Mouse (Mus musculus) midbrain, embryonic 16.5 days (tissue): ENCODE measurements around the gene Wdsub1. TPM values are rescaled to one million over a fixed set of nuclear protein-coding genes. Genes with fewer than 3 reads are reported as not detected.
"Not testable (repeated sequence)": the region's sequence is repeated elsewhere in the genome, so short reads cannot be mapped to it uniquely, and the experiment has no call there.

Experiments
- ATAC-seq: fragments of 200-750 bp; cut with Nextera tagmentation; 2 replicates; pipeline ENCODE4 v1.8.0; 2017; ENCODE audit warnings: moderate TSS enrichment
- H3K27ac ChIP-seq: fragments of 300-500 bp; sonication (generic); 2 replicates; pipeline ENCODE4 v1.5.1; 2014; ENCODE audit warnings: mild to moderate bottlenecking, low read length, mixed read lengths
- H3K27me3 ChIP-seq: fragments of 300-500 bp; sonication (generic); 2 replicates; pipeline ENCODE4 v1.6.1; 2014; ENCODE audit warnings: low read depth, low read length, mixed read lengths; ENCODE audit not compliant: control insufficient read depth, insufficient read depth
- H3K36me3 ChIP-seq: fragments of 300-500 bp; sonication (generic); 2 replicates; pipeline ENCODE4 v1.6.1; 2014; ENCODE audit warnings: mild to moderate bottlenecking, low read length, moderate library complexity, mixed read lengths; ENCODE audit not compliant: control insufficient read depth, insufficient read depth
- H3K4me1 ChIP-seq: fragments of 300-500 bp; sonication (generic); 2 replicates; pipeline ENCODE4 v1.6.1; 2014; ENCODE audit warnings: mild to moderate bottlenecking, low read length, mixed read lengths; ENCODE audit not compliant: control insufficient read depth, insufficient read depth
- H3K4me2 ChIP-seq: fragments of 300-500 bp; sonication (generic); 2 replicates; pipeline ENCODE4 v1.6.1; 2014; ENCODE audit warnings: mild to moderate bottlenecking, low read length, mixed read lengths
- H3K4me3 ChIP-seq: fragments of 300-500 bp; sonication (generic); 2 replicates; pipeline ENCODE4 v1.5.1; 2014; ENCODE audit warnings: low read depth, mild to moderate bottlenecking, low read length, moderate library complexity, mixed read lengths
- H3K9ac ChIP-seq: fragments of 300-500 bp; sonication (generic); 2 replicates; pipeline ENCODE4 v1.6.1; 2014; ENCODE audit warnings: low read depth, low read length, mixed read lengths
- H3K9me3 ChIP-seq: fragments of 300-500 bp; sonication (generic); replicated peaks from 2 replicates; pipeline ENCODE4 v1.6.1; 2014; ENCODE audit warnings: mild to moderate bottlenecking, low read length, mixed read lengths; ENCODE audit not compliant: control insufficient read depth, poor library complexity, severe bottlenecking
- WGBS: fragments of 180-500 bp; shearing (Covaris S2); extraction: QIAGEN DNeasy Blood & Tissue Kit; methylation state at CpG from one replicate; pipeline ENCODE4 v1.1.7; 2014; 5-methylcytosine and 5-hydroxymethylcytosine counted together
- polyA plus RNA-seq: library from polyadenylated mRNA; unstranded; fragments of >200 nt; fragmentation: Nextera tagmentation; extraction: Ambion mirVana; gene quantifications from 2 replicates; pipeline ENCODE4 v1.2.1, GENCODE M21; 2015

Wdsub1 gene
- polyA plus RNA-seq, 1 experiment from 2014 or later = 21.2 TPM

- no peaks in the 10 kb centered on the region for H3K36me3 ChIP-seq
- no peak overlapping the region for H3K4me3 ChIP-seq
- H3K9ac ChIP-seq = no peak overlapping the region
- no peak overlapping the region for H3K27ac ChIP-seq
- no peaks in the 10 kb centered on the region for H3K27me3 ChIP-seq
- no peaks in the 10 kb centered on the region for H3K9me3 ChIP-seq
- 73% methylated on average over 11 of the region's 11 CpGs for WGBS
- no peak for ATAC-seq
- H3K4me2 ChIP-seq = no peak overlapping the region
- no peaks in the 10 kb centered on the region for H3K4me1 ChIP-seq
These were observed 29.5 kb downstream of the Wdsub1 start for GRCm38 (mm10) chr2:59852916-59853315.

DNA sequence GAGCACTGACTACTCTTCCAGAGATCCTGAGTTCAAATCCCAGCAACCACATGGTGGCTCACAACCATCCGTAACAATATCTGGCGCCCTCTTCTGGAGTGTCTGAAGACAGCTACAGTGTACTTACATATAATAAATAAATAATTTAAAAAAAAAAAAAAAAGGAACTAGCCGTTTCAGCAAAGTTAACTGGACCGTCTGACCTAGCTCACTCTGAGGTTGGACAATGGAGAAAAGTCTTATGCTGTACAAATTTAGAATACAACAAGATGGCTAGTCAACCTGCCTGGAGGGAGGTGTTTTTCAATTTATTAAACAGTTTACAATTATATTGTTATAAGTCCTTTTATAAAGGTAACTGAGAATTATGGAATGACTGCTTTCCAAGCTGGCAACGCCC, 30.5 kb downstream of the Wdsub1 start:
- not testable (repeated sequence) for H3K27ac ChIP-seq, H3K27me3 ChIP-seq, H3K4me3 ChIP-seq, H3K4me1 ChIP-seq, H3K36me3 ChIP-seq, H3K9ac ChIP-seq, H3K9me3 ChIP-seq, H3K4me2 ChIP-seq, ATAC-seq
- 90% methylated on average over 3 of the region's 5 CpGs for WGBS

- Histone ChIP-seq H3K27ac (no peak overlapping the region), H3K4me1 (peaks cover 21% of the 10 kb centered on the region), H3K9ac (no peak overlapping the region), H3K9me3 (no peaks in the 10 kb centered on the region), H3K36me3 (no peaks in the 10 kb centered on the region), H3K4me2 (no peak overlapping the region), H3K27me3 (no peaks in the 10 kb centered on the region), H3K4me3 (no peak overlapping the region)
- WGBS = 92% methylated on average over 6 of the region's 6 CpGs
- no peak for ATAC-seq
These were observed 38.5 kb downstream of the Wdsub1 start for GRCm38 (mm10) chr2:59843848-59844247.

- no peaks in the 10 kb centered on the region for H3K36me3 ChIP-seq
- H3K27ac ChIP-seq = no peak overlapping the region
- H3K27me3 ChIP-seq = no peaks in the 10 kb centered on the region
- no peak overlapping the region for H3K9ac ChIP-seq
- WGBS = 82% methylated on average over 21 of the region's 21 CpGs
- ATAC-seq = no peak
- no peak overlapping the region for H3K4me2 ChIP-seq
- no peaks in the 10 kb centered on the region for H3K9me3 ChIP-seq
- no peak overlapping the region for H3K4me3 ChIP-seq
- H3K4me1 ChIP-seq = peaks cover 21% of the 10 kb centered on the region
These were observed 39.2 kb downstream of the Wdsub1 start for GRCm38 (mm10) chr2:59843156-59843555.

DNA sequence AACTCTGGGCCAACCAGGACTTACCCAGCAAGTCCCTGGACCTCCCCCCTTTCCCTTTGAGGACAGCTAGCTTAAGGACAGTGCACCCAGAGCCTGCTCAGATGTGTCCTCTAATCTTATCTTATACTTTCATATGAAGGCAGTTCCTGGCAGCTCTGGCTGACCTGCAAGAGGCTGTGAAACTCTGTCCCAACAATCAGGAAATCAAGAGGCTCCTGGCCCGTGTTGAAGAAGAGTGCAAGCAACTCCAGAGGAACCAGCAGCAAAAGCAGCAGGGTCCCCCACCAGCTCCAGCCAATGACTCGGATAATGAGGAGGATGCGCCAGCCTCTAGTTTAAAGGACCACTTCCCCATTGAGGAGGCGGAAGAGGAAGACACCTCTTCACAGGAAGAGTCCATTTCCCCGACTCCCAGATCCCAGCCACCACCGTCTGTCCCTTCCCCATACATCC, 39.8 kb downstream of the Wdsub1 start:
- no peak overlapping the region for H3K9ac ChIP-seq
- no peaks in the 10 kb centered on the region for H3K36me3 ChIP-seq
- no peak overlapping the region for H3K4me2 ChIP-seq
- H3K9me3 ChIP-seq = no peaks in the 10 kb centered on the region
- no peak overlapping the region for H3K4me3 ChIP-seq
- peaks cover 21% of the 10 kb centered on the region for H3K4me1 ChIP-seq
- ATAC-seq = no peak
- 62% methylated on average over 6 of the region's 6 CpGs for WGBS
- no peaks in the 10 kb centered on the region for H3K27me3 ChIP-seq
- H3K27ac ChIP-seq = no peak overlapping the region

GRCm38 (mm10) chr2:59841944-59842343, 40.4 kb downstream of the Wdsub1 start:
- WGBS = 72% methylated on average over 11 of the region's 11 CpGs
- no peaks in the 10 kb centered on the region for H3K9me3 ChIP-seq
- H3K27ac ChIP-seq = 0 out of 2 replicates have a peak overlapping the region, but pooled peaks have one; percentile 47
- no peaks in the 10 kb centered on the region for H3K36me3 ChIP-seq
- H3K9ac ChIP-seq = no peak overlapping the region
- ATAC-seq = no peak
- no peak overlapping the region for H3K4me3 ChIP-seq
- no peak overlapping the region for H3K4me2 ChIP-seq
- H3K27me3 ChIP-seq = no peaks in the 10 kb centered on the region
- peaks cover 21% of the 10 kb centered on the region for H3K4me1 ChIP-seq

DNA sequence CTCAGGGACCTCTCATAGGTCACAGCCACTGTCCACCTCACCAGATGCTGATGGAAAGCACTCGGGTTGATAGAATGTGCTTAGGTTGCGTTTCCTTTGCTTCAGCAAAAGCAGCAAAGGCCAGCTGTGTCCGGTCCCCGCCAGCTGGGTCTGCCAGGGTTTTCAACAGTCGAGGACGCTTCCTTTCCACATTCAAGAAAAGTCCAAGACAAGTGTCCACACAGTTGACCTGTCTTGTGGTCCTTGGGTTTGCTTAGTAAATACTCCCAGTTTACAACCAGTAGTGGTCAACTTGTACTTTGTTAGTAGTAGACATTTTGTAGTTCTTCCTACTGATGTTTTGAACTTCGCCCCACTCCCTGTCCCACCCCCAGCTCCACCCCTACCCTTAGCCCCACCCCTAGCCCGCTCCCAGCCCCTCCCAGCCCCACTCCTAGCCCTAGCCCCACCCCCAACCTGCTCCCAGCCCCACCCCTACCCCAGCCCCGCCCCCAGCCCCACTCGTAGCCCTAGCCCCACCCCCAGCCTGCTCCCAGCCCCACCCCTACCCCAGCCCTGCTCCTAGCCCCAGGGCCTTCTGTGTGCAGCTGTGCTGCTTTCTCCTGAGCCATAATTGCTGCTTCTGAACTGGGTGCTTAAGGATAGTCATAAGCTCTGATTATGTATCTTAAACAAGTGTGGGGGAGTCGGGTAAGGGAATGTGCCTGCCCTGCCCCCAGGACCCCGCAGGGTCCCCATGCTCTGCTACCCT, 41.0 kb downstream of the Wdsub1 start:
- H3K27ac ChIP-seq = peak overlapping the region; percentile 74
- H3K27me3 ChIP-seq = no peaks in the 10 kb centered on the region
- 0 out of 2 replicates have a peak, but pooled peaks have one; percentile 3 for ATAC-seq
- H3K4me3 ChIP-seq = no peak overlapping the region
- no peaks in the 10 kb centered on the region for H3K36me3 ChIP-seq
- H3K9me3 ChIP-seq = no peaks in the 10 kb centered on the region
- H3K4me2 ChIP-seq = no peak overlapping the region
- 72% methylated on average over 12 of the region's 12 CpGs for WGBS
- no peak overlapping the region for H3K9ac ChIP-seq
- peaks cover 21% of the 10 kb centered on the region for H3K4me1 ChIP-seq

- ATAC-seq = peak; percentile 73
- 14% methylated on average over 4 of the region's 4 CpGs for WGBS
- Histone ChIP-seq H3K27ac (peak overlapping the region; percentile 67; the same call in 1 of the 2 replicates), H3K4me1 (peaks cover 21% of the 10 kb centered on the region), H3K4me2 (no peak overlapping the region), H3K9ac (no peak overlapping the region), H3K4me3 (no peak overlapping the region), H3K9me3 (no peaks in the 10 kb centered on the region), H3K27me3 (no peaks in the 10 kb centered on the region), H3K36me3 (no peaks in the 10 kb centered on the region)
These were observed 42.2 kb downstream of the Wdsub1 start for GRCm38 (mm10) chr2:59840191-59840590.

DNA sequence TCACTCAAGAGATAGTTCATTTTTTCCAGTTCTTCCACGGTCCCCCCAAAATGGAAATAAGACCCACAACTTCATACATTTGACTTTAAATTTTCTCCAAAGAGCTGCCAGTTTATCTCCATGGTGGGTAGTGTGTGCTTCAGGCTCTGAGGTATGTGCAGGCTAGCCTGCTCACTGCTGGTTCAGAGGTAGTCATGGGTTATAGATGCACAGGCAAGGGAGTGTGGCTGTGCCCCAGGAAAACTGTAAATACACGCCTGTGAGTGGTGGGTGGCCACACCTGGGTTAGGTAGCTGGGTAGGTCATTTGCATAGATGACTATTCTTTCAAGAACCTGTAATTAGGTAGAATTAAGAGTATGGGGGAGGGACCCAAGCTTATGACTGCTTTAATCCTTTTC, 42.6 kb downstream of the Wdsub1 start:
- ATAC-seq = 0 out of 2 replicates have a peak, but pooled peaks have one; percentile 54
- Histone ChIP-seq H3K4me3 (no peak overlapping the region), H3K4me1 (peaks cover 21% of the 10 kb centered on the region), H3K4me2 (no peak overlapping the region), H3K27me3 (no peaks in the 10 kb centered on the region), H3K27ac (peak overlapping the region; percentile 67), H3K36me3 (no peaks in the 10 kb centered on the region), H3K9ac (no peak overlapping the region), H3K9me3 (no peaks in the 10 kb centered on the region)
- WGBS = 54% methylated on average over 2 of the region's 2 CpGs
